Mouse (Mus musculus): Measurements from ENCODE around the gene Peli1. TPM values are rescaled to one million over a fixed set of nuclear protein-coding genes. Genes with fewer than 3 reads are reported as not detected.

Gene Peli1
- polyA plus RNA-seq, 1 experiment from 2014 or later = 23.8 TPM

DNA sequence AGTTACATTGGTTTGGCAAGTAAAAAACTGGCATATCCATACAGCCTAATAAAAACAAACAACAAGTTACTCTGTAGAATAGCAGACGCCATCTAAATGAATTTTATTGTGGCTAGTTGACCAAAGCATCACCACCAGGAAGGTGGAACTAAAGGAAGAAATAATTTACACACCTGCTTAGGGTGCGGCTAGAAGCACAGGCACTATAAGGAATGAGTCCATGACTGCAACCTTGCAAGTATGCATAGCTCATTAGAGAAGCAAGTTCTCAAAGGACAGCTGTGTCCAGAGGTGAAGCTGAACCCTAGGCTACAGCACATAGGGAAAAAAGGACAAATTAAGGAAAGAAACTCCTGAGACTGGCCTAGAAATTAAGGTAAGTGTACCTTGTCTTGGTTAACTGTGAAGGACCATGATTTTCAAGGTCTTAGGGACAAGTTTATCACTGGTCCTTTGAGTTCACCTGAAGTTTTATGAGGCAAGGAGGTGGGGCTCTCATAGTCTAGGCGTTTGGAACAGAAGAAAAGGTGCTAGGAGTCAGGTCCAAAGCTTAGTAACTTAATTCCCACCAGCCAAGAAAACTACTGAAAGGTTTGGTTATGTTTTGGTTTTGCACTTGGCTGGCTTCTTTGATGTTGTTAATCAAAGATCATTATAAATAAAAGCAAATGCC lies 25.7 kb downstream of the Peli1 start:
- no peak for DNase-seq (ENCODE audit: low spot score)
- TF ChIP-seq EP300 (optimal IDR thresholded peaks at IDR 0.05) = no peak
- no peak for TF ChIP-seq CTCF (IDR thresholded peaks at IDR 0.05; ENCODE audit: low read depth)
- Histone ChIP-seq H3K36me3 (ENCODE audit: control insufficient read depth, insufficient read depth, low read length) (no peaks in the 10 kb centered on the region), H3K27me3 (ENCODE audit: control insufficient read depth, insufficient read depth, low read length) (no peaks in the 10 kb centered on the region), H3K9me3 (ENCODE audit: control insufficient read depth, low read length) (no peaks in the 10 kb centered on the region), H3K4me1 (replicated peaks; ENCODE audit: control insufficient read depth, insufficient read depth) (no peaks in the 10 kb centered on the region), H3K4me3 (ENCODE audit: low read depth, low read length) (no peak overlapping the region), H3K4me2 (replicated peaks; ENCODE audit: low read depth) (no peak overlapping the region), H3K9ac (ENCODE audit: low read length) (no peak overlapping the region), H3K27ac (replicated peaks) (0 out of 2 replicates have a peak overlapping the region, but pooled peaks have one; percentile 30)
- 67% methylated on average over 3 of the region's 3 CpGs for WGBS
- no peak for ATAC-seq (ENCODE audit: low FRiP score, low TSS enrichment)

DNA sequence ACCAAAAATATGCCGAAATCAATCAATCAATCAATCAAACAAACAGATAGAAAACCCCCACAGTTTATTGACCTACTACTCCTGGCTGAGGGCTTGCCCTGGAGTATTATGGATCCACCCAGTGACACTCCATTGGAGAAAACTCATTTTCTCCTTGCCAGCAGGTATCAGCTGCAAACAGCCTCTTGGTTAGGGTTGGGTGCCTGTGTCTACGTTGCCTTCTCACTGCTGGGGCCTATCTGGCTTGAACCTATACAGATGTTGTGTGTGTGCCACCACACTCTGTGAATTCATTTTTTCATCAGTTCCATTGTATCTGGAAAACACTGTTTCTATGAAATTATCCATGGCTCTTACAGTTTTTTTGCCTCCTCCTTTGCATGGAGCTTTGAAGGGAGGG lies 30.6 kb downstream of the Peli1 start:
- Histone ChIP-seq H3K27ac (replicated peaks) (no peak overlapping the region), H3K36me3 (ENCODE audit: control insufficient read depth, insufficient read depth, low read length) (no peaks in the 10 kb centered on the region), H3K9ac (ENCODE audit: low read length) (no peak overlapping the region), H3K4me2 (replicated peaks; ENCODE audit: low read depth) (no peak overlapping the region), H3K9me3 (ENCODE audit: control insufficient read depth, low read length) (no peaks in the 10 kb centered on the region), H3K27me3 (ENCODE audit: control insufficient read depth, insufficient read depth, low read length) (no peaks in the 10 kb centered on the region), H3K4me1 (replicated peaks; ENCODE audit: control insufficient read depth, insufficient read depth) (no peaks in the 10 kb centered on the region), H3K4me3 (ENCODE audit: low read depth, low read length) (no peak overlapping the region)
- no peak for DNase-seq (ENCODE audit: low spot score)
- TF ChIP-seq CTCF (IDR thresholded peaks at IDR 0.05; ENCODE audit: low read depth) = no peak
- no peak for TF ChIP-seq EP300 (optimal IDR thresholded peaks at IDR 0.05)
- no peak for ATAC-seq (ENCODE audit: low FRiP score, low TSS enrichment)
- whole genome bisulfite sequencing = 76% methylated on average over 2 of the region's 2 CpGs

DNA sequence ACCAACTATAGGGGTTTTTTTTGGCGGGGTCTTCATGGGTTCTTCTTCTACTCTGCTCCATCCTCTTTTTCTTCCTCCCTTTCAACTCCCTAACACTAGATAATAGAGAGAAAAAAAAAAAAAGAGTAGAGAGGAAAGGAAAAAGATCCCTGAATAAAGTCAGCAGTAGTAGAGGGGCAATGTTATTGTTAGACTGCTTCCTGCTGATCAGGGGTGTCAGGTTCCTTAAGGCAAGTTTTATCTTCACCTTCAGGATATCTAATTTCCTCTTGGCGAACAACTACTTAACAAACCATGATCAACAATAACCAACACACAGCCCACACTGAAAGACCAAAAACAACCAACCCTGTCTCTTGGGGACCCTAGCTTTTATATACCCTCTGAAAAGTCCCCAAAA lies 31.3 kb downstream of the Peli1 start:
- no peak overlapping the region for H3K4me3 ChIP-seq (ENCODE audit: low read depth, low read length)
- TF ChIP-seq CTCF (IDR thresholded peaks at IDR 0.05; ENCODE audit: low read depth) (no peak), EP300 (optimal IDR thresholded peaks at IDR 0.05) (no peak)
- WGBS = 75% methylated on average over 2 of the region's 2 CpGs
- no peak overlapping the region for H3K27ac ChIP-seq (replicated peaks)
- H3K4me2 ChIP-seq (replicated peaks; ENCODE audit: low read depth) = no peak overlapping the region
- no peaks in the 10 kb centered on the region for H3K9me3 ChIP-seq (ENCODE audit: control insufficient read depth, low read length)
- H3K36me3 ChIP-seq (ENCODE audit: control insufficient read depth, insufficient read depth, low read length) = no peaks in the 10 kb centered on the region
- no peak for ATAC-seq (ENCODE audit: low FRiP score, low TSS enrichment)
- H3K9ac ChIP-seq (ENCODE audit: low read length) = no peak overlapping the region
- DNase-seq (ENCODE audit: low spot score) = no peak
- H3K27me3 ChIP-seq (ENCODE audit: control insufficient read depth, insufficient read depth, low read length) = no peaks in the 10 kb centered on the region
- no peaks in the 10 kb centered on the region for H3K4me1 ChIP-seq (replicated peaks; ENCODE audit: control insufficient read depth, insufficient read depth)

DNA sequence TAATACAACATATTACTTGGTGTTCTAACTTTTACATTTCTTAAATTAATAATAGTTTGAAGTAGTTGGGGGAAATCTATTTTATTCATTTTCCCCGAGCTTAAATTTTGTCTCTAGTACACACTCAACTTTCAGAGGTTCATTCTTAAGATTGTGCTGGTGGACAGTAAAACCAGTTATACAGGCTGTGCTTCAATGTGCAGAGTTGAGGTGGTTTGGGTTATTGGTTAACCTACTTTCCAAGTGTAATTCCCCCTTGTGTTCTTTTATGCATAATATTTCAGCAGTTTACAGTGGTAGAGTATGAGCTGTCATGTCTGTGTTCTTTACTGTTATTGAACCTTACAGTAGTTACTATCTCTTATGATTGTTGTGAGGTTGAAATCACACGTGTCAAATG lies 40.6 kb downstream of the Peli1 start:
- DNase-seq (ENCODE audit: low spot score) = no peak
- no peak overlapping the region for H3K27ac ChIP-seq (replicated peaks)
- no peak for ATAC-seq (ENCODE audit: low FRiP score, low TSS enrichment)

DNA sequence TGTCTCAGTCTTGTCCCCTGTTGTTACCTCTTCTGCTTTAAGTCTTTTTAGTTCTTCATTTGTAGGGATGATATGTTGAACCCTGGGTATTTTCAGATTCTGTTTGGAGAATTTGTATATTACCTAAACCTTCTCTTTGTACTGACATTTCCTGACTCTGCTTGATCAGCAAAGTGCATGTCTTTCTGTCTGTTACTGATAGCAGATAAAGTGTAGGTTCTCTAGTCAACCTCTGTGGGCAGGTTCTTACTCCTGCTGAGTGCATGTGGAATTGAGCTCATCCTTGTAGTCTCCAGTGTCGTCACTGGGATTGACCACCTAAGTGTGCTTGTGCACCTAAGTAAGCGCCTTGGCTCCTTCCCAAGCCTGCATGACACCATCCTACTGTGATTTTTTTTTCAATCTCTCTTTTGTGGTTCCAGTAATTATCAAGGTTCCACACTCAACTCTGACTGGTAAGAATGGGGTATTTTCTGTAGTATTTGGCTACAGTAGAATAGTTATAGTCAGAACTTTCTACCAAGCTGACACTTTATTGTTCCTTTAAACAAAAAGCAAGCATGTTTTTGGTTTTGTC lies 43.9 kb downstream of the Peli1 start:
- H3K27me3 ChIP-seq (ENCODE audit: control insufficient read depth, insufficient read depth, low read length) = no peaks in the 10 kb centered on the region
- 90% methylated on average over 2 of the region's 2 CpGs for WGBS
- no peak overlapping the region for H3K9ac ChIP-seq (ENCODE audit: low read length)
- H3K4me3 ChIP-seq (ENCODE audit: low read depth, low read length) = no peak overlapping the region
- H3K4me1 ChIP-seq (replicated peaks; ENCODE audit: control insufficient read depth, insufficient read depth) = no peaks in the 10 kb centered on the region
- H3K27ac ChIP-seq (replicated peaks) = no peak overlapping the region
- TF ChIP-seq CTCF (IDR thresholded peaks at IDR 0.05; ENCODE audit: low read depth) = no peak
- TF ChIP-seq EP300 (optimal IDR thresholded peaks at IDR 0.05) = no peak
- H3K4me2 ChIP-seq (replicated peaks; ENCODE audit: low read depth) = no peak overlapping the region
- ATAC-seq (ENCODE audit: low FRiP score, low TSS enrichment) = no peak
- H3K36me3 ChIP-seq (ENCODE audit: control insufficient read depth, insufficient read depth, low read length) = no peaks in the 10 kb centered on the region
- H3K9me3 ChIP-seq (ENCODE audit: control insufficient read depth, low read length) = no peaks in the 10 kb centered on the region
- no peak for DNase-seq (ENCODE audit: low spot score)

More for the DNA sequence above, 40.6 kb downstream of the Peli1 start:
- Histone ChIP-seq H3K27me3 (ENCODE audit: control insufficient read depth, insufficient read depth, low read length) (no peaks in the 10 kb centered on the region), H3K4me2 (replicated peaks; ENCODE audit: low read depth) (no peak overlapping the region), H3K36me3 (ENCODE audit: control insufficient read depth, insufficient read depth, low read length) (no peaks in the 10 kb centered on the region), H3K9ac (ENCODE audit: low read length) (no peak overlapping the region), H3K4me3 (ENCODE audit: low read depth, low read length) (no peak overlapping the region), H3K9me3 (ENCODE audit: control insufficient read depth, low read length) (no peaks in the 10 kb centered on the region), H3K4me1 (replicated peaks; ENCODE audit: control insufficient read depth, insufficient read depth) (no peaks in the 10 kb centered on the region)
- WGBS = 66% methylated on average over 2 of the region's 2 CpGs
- TF ChIP-seq CTCF (IDR thresholded peaks at IDR 0.05; ENCODE audit: low read depth) (no peak), EP300 (optimal IDR thresholded peaks at IDR 0.05) (no peak)

DNA sequence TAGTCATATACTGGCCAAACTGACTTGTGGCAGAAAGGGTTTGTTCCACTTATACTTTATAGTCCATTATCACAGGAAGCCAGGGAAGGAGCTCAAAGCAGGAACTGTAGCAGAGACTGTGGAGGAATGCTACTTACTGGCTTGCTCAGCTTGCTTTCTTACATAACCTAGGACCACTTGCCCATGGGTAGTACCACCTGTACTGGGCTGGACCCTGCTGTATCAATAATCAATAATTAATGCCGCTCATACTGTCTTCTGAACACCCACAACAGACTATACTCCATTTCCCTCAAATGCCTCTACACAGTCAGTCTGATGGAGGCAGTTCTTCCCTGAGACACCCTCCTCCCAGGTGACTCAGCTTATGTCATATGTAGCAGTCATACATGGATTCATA lies 48.4 kb downstream of the Peli1 start:
- no peaks in the 10 kb centered on the region for H3K9me3 ChIP-seq (ENCODE audit: control insufficient read depth, low read length)

More for the DNA sequence above, 48.4 kb downstream of the Peli1 start:
- Histone ChIP-seq H3K9ac (ENCODE audit: low read length) (no peak overlapping the region), H3K36me3 (ENCODE audit: control insufficient read depth, insufficient read depth, low read length) (peaks cover 4% of the 10 kb centered on the region), H3K4me2 (replicated peaks; ENCODE audit: low read depth) (no peak overlapping the region), H3K4me1 (replicated peaks; ENCODE audit: control insufficient read depth, insufficient read depth) (no peaks in the 10 kb centered on the region), H3K4me3 (ENCODE audit: low read depth, low read length) (no peak overlapping the region), H3K27ac (replicated peaks) (no peak overlapping the region), H3K27me3 (ENCODE audit: control insufficient read depth, insufficient read depth, low read length) (no peaks in the 10 kb centered on the region)
- ATAC-seq (ENCODE audit: low FRiP score, low TSS enrichment) (no peak), DNase-seq (ENCODE audit: low spot score) (no peak)
- TF ChIP-seq EP300 (optimal IDR thresholded peaks at IDR 0.05) = no peak
- no peak for TF ChIP-seq CTCF (IDR thresholded peaks at IDR 0.05; ENCODE audit: low read depth)
- WGBS = 90% methylated on average over 1 of the region's 1 CpGs

Data from stomach, postnatal 0 days (tissue).